Mouse (Mus musculus) olfactory bulb, adult 2 months (tissue): ENCODE data around the gene Map2k7. TPM values are rescaled to one million over a fixed set of nuclear protein-coding genes. Genes with fewer than 3 reads are reported as not detected.
A peak's percentile ranks its signal among the peaks of the same experiment; 100 is the strongest.

Experiments
- H3K27ac ChIP-seq: fragments of 200-500 bp; 2 replicates; pipeline ENCODE4 v1.5.1; 2012; ENCODE audit warnings: low read depth, low read length; ENCODE audit not compliant: insufficient read depth
- H3K4me1 ChIP-seq: fragments of 200-500 bp; 2 replicates; pipeline ENCODE4 v1.6.1; 2012; ENCODE audit warnings: low read length; ENCODE audit not compliant: control insufficient read depth, insufficient read depth
- H3K4me3 ChIP-seq: fragments of 200-500 bp; 2 replicates; pipeline ENCODE4 v1.5.1; 2012; ENCODE audit warnings: mild to moderate bottlenecking, low read depth, low read length, moderate library complexity; ENCODE audit not compliant: insufficient read depth
- CTCF ChIP-seq: fragments of 200-500 bp; IDR thresholded peaks from 2 replicates; pipeline ENCODE4 v1.5.1; 2012; ENCODE audit warnings: low read depth, mild to moderate bottlenecking, low read length, moderate library complexity; ENCODE audit not compliant: insufficient read depth
- POLR2A ChIP-seq: fragments of 200-500 bp; IDR thresholded peaks from 2 replicates; pipeline ENCODE4 v1.6.1; 2012; ENCODE audit warnings: mild to moderate bottlenecking, low read depth, low read length, moderate library complexity; ENCODE audit not compliant: insufficient read depth
- WGBS: fragments of 180-500 bp; shearing (Covaris S2); methylation state at CpG from one replicate; pipeline ENCODE4 v1.1.7; 2018; 5-methylcytosine and 5-hydroxymethylcytosine counted together
- polyA plus RNA-seq: library from polyadenylated mRNA; stranded (reverse); fragments of >200 nt; gene quantifications from 2 replicates; pipeline ENCODE4 v1.2.4, GENCODE M21; 2012; ENCODE audit warnings: low replicate concordance; ENCODE audit not compliant: missing spikeins, insufficient read depth, insufficient read length

The Map2k7 gene
- polyA plus RNA-seq, 1 experiment, result not detected

- TF ChIP-seq CTCF (peak; percentile 37; the same call in 1 of the 2 replicates), POLR2A (no peak)
- WGBS, result 75% methylated on average over 15 of the region's 15 CpGs
Measured at GRCm38 (mm10) chr8:4267627-4268026, 29.1 kb downstream of the Map2k7 start.

GRCm38 (mm10) chr8:4269609-4270008 is 31.1 kb downstream of the Map2k7 start:
- Histone ChIP-seq H3K27ac (no peak overlapping the region), H3K4me1 (peaks cover 14% of the 10 kb centered on the region; the same call in 1 of the 2 replicates), H3K4me3 (no peak overlapping the region)
- WGBS, result 85% methylated on average over 6 of the region's 6 CpGs
- TF ChIP-seq POLR2A (no peak), CTCF (no peak)

More at GRCm38 (mm10) chr8:4267627-4268026, 29.1 kb downstream of the Map2k7 start:
- Histone ChIP-seq H3K4me3 (no peak overlapping the region), H3K27ac (no peak overlapping the region), H3K4me1 (peaks cover 22% of the 10 kb centered on the region)

- Histone ChIP-seq H3K4me1 (no peaks in the 10 kb centered on the region), H3K27ac (peak within 1 kb of the TSS; percentile 86), H3K4me3 (peak within 1 kb of the TSS; percentile 79)
- WGBS, result under 1% methylated on average over 39 of the region's 39 CpGs
- TF ChIP-seq POLR2A (peak; percentile 49), CTCF (no peak)
Measured at GRCm38 (mm10) chr8:4275275-4276110, 37.0 kb downstream of the Map2k7 start, which contains the start of gene Timm44. Gene Timm44, minus strand, starts transcription at chr8:4275913.

- H3K27ac ChIP-seq, result peak overlapping the region; percentile 86
- no peaks in the 10 kb centered on the region for H3K4me1 ChIP-seq
- H3K4me3 ChIP-seq, result peak overlapping the region; percentile 79
- no peak for TF ChIP-seq POLR2A
- no peak for TF ChIP-seq CTCF
- WGBS, result 22% methylated on average over 9 of the region's 9 CpGs
Measured at GRCm38 (mm10) chr8:4276111-4276465, 37.5 kb downstream of the Map2k7 start.

GRCm38 (mm10) chr8:4292738-4293137 is 54.2 kb downstream of the Map2k7 start:
- 82% methylated on average over 5 of the region's 5 CpGs for WGBS
- no peak overlapping the region for H3K27ac ChIP-seq
- no peaks in the 10 kb centered on the region for H3K4me1 ChIP-seq
- TF ChIP-seq CTCF (no peak), POLR2A (no peak)
- H3K4me3 ChIP-seq, result no peak overlapping the region

Other genes starting within 250 kb of the Map2k7 start
- not detected in 2 replicates for gene Cd209f, start 132.9 kb upstream of the Map2k7 start, polyA plus RNA-seq
- not detected in 2 replicates for gene Cd209g, start 104.6 kb upstream of the Map2k7 start, polyA plus RNA-seq
- gene Evi5l, start 72.2 kb upstream of the Map2k7 start, polyA plus RNA-seq, result not detected in 2 replicates
- gene Prr36, start 21.3 kb upstream of the Map2k7 start, polyA plus RNA-seq, result not detected in 2 replicates
- gene Lrrc8e, start 11.9 kb upstream of the Map2k7 start, polyA plus RNA-seq, result not detected in 2 replicates
- not detected in 2 replicates for gene Gm49320, start 125 bp downstream of the Map2k7 start, polyA plus RNA-seq
- gene Tgfbr3l, start 9.5 kb downstream of the Map2k7 start, polyA plus RNA-seq, result not detected in 2 replicates
- not detected in 2 replicates for gene Snapc2, start 14.3 kb downstream of the Map2k7 start, polyA plus RNA-seq
- gene Ctxn1, start 20.5 kb downstream of the Map2k7 start, polyA plus RNA-seq, result not detected in 2 replicates
- gene Timm44, start 37.2 kb downstream of the Map2k7 start, polyA plus RNA-seq, result not detected in 2 replicates
- gene Ccl25, start 86.5 kb downstream of the Map2k7 start, polyA plus RNA-seq, result 506 TPM in 1 of 2 replicates, not detected in the other
- 138 TPM in 1 of 2 replicates, not detected in the other for gene Elavl1, start 86.7 kb downstream of the Map2k7 start, polyA plus RNA-seq